Mouse (Mus musculus) layer of hippocampus, postnatal 14 days (tissue): ENCODE results near the gene Atoh8. TPM values are rescaled to one million over a fixed set of nuclear protein-coding genes. Genes with fewer than 3 reads are reported as not detected.

Experiments used
- DNase-seq, 2 experiments: peaks; one replicate each; pipeline ENCODE4 v3.0.0; 2021 to 2022; ENCODE audit warnings: low spot score in 2 of 2, mixed read lengths in 1 of 2
- total RNA-seq, 2 experiments: library from RNA; stranded (reverse); gene quantifications; 2 replicates each; pipeline ENCODE4 v1.2.3; 2021

Gene Atoh8
- total RNA-seq, 2 experiments from 2014 or later: 3.3 to 4.5 TPM

DNA sequence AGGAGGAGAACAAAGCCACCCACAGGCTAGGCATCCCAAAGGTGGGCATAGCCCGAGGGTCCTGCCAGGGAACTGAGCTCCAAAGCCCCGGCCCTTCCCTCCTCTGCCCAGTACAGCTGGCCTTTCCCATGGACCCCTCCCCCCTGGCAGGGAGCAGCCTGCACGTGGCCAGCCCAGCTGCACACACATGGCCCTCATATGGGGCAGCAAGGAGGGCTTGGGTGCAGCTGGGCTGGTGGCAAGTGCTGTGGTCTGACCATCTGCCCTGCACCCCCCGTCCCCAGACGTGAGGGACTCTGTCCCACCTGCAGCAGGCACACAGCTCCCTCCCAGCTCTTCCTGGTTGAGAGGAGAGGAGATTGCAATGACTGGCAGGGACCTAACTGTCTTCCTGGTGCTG lies 4.5 kb downstream of the Atoh8 start:
- DNase-seq: no peak

DNA sequence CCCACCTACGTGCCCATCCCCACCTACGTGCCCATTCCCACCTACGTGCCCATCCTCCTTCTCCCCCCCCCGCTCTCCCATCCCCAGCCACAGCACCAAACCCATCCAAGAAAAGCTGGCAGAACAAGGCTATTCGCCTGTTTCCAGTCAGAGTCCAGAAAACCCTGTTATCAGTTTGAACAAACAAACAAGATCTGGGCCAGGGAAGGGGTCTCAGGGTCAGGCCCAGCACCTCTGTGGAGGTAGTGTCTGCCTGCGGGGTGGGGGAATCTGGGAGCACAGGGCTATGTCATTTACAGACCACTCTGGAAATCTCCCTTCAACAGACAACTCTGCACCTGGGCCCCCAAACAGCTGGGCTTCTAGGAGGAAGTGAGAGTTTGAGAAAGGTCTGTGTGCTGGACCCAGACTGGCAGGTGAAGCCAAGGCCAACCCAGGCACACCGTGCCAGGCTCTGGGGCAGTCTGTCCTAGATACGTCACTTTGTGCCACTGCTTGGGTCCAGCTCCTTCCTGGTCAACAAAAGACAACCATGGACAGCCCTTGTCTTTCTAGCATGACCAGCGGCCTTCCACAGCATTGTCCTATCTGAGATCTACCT lies 7.6 kb downstream of the Atoh8 start:
- DNase-seq: no peak

- DNase-seq: no peak
These were observed 8.4 kb downstream of the Atoh8 start for GRCm38 (mm10) chr6:72227011-72227410.

DNA sequence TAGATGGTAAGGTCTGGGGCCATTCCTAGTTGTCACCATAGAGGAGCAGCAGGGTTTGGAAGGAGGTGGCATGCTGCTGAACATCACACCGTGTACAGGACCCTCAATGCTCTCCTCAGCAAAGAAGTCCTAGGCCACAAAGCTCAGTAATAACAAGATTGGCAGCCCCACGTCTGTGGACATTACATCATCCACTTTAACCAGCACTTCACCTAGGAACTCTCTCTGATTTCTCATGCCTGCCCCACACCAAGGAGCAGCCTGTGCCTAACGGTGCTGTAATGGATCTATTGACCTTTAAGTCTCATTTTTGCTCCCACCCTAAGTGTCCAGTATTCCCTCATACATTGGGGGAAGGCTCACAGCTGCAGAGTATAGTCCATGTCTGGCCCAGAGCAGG lies 9.7 kb downstream of the Atoh8 start:
- DNase-seq: no peak

GRCm38 (mm10) chr6:72223892-72224291 lies 11.5 kb downstream of the Atoh8 start:
- no peak for DNase-seq

- no peak for DNase-seq
These were observed 12.5 kb downstream of the Atoh8 start for GRCm38 (mm10) chr6:72222876-72223275.

GRCm38 (mm10) chr6:72222271-72222724 lies 13.1 kb downstream of the Atoh8 start:
- no peak for DNase-seq

- DNase-seq: no peak
These were observed 14.1 kb downstream of the Atoh8 start for GRCm38 (mm10) chr6:72221271-72221670.

GRCm38 (mm10) chr6:72219549-72219948 lies 15.8 kb downstream of the Atoh8 start:
- DNase-seq: no peak

DNA sequence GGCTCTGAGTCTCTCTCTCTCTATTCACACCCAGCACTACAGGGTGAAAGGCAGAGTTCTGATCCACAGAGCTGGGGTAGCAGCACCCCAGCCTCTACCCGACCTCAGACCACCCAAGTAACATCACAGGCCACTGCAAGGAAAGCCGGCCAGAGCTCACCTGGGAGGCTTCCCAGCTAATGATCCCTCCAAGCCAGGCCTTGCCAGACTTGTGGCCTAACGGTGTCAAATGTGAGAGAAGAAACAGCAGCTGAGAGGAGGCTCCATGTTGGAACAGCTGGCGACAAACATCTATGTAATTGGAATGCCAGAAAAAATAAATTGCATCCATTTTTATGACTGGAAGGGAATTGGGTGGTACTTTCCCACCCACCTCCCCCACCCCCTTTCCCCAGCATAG lies 17.1 kb downstream of the Atoh8 start:
- DNase-seq: no peak

DNA sequence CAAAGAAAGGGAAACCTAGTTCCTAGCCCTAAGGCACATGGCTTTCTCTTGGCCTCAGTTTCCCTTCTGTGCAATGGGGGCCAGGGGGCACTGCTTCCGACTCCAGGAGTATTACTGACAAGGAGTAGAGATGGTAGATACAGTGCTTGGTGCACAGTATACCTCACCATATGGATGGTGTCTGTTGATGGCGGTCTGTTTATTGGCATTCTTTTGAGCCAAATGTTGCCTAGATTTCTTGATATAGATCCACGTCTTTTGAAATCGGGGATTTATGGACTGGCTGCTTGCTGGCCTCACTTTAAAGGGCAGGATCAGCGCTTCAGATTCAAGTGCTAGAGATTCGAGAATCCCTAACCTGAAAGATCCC lies 18.0 kb downstream of the Atoh8 start:
- no peak for DNase-seq

DNA sequence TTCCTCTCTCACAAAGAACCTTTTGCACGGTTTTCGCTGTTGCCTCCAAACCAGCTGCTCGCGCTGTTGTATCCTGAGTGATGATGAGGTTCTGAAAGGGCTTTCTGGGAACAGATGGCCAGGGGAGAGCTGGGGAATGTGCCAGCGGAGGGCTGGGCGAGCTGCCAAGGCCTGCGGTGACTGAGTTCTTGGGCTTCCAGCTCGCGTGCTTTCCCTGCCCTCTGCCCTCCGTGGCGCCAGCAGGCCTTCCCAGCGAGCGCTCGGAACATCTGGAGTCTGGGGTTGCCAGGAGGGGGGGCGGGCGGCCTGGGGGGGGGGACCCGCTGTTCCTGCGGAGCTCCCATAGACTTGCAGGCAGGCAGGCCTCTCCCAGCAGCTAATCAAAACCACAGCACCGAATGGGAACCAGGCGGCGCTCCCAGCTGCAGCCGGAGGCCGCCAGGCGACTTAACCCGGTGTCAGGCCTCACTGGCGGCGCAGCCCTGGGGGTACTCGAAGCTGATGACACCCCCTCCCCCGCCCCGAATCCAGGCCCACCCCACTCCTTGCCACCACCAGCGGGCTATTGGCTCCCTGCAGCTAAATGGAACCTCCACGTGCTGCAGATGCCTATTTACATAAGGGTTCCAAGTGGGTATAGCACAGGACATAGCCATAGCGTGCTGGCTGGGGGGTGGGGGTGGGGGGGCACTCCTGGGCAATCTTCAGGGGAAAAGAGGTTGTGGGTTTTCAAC lies 18.5 kb downstream of the Atoh8 start:
- peak; percentile 98 to 99 for DNase-seq

- no peak for DNase-seq
These were observed 19.8 kb downstream of the Atoh8 start for GRCm38 (mm10) chr6:72215582-72215981.

GRCm38 (mm10) chr6:72211360-72211759 lies 24.0 kb downstream of the Atoh8 start:
- no peak for DNase-seq

GRCm38 (mm10) chr6:72210823-72211222 lies 24.6 kb downstream of the Atoh8 start:
- no peak for DNase-seq

DNA sequence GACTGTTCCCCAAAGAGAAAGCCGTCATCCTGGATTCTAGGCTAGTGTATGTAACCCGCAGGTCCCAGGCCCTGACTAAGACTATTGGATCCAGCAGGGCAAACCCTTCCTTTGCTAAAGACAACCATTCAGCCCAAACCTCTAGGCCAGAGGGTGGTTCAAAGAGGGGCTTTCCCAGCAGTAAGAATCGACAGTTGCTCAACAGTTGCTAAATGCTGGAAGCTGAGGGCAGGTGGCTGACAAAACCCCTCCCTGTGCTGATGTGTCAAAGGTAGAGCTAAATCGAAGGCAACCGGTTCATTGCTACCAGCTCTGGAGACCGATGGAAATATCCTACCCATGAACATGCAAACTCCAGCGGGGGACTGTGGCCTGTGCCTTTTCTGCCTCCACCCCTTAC lies 25.6 kb downstream of the Atoh8 start:
- no peak for DNase-seq

- no peak for DNase-seq
These were observed 26.9 kb downstream of the Atoh8 start for GRCm38 (mm10) chr6:72208406-72209045.

GRCm38 (mm10) chr6:72206021-72206420 lies 29.4 kb downstream of the Atoh8 start:
- no peak for DNase-seq

DNA sequence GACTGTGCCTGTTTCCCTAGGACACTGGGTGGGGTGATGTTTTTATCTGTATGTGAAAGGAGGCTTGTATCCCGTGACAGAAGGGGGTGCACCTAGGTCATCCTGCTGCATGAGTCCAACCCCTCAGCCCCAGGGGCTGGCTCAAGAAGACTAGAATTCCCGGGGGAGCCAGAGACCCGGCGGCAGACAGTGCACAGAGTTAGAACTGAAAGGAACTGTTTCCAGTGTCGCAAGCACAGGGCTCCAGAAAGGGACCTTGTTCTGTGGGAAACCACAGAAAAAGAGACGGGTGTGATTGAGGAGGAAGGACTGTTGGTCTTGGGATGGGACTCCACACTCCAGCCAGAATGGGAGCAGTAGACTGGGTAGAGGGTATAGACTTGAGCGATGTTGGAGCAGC lies 30.5 kb downstream of the Atoh8 start:
- DNase-seq: no peak

DNA sequence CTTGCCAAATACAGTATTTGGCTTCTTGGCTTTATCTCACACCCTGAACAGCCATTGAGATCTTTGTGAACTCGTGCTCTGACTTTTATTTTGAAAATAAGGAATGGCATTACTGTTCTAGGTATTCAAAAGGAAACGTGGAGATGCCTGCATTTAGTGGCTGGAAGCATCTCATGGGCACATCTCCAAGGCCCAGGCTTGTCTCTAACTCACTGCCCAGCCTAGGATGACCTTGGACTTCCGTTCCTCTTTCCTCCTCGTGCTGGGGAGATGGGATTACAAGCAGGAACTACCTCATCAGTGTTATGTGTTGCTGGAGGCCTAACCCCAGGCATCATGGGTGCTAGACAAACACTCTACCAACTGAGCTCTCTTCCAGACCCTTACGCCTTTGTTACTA lies 32.1 kb downstream of the Atoh8 start:
- DNase-seq: no peak

DNA sequence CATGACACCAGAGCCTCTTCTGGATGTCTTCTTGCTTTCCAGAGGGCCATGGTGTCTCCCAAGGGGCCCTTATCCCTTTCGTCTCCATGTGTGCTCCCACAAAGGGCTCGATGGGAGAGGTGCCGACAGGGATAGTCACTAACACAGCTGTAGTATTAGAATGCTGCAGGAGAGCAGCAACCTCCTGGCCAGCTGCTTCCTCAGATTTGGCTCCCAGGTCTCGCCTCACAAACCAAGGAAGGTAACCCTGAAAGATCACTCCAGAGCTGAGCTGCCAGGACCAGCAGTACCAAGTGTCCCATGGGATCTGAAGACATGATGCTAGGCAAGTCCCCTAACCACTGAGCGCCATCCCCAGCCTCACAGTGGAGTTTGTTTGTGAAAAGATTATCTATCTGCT lies 32.6 kb downstream of the Atoh8 start:
- DNase-seq: no peak

- no peak for DNase-seq
These were observed 34.7 kb downstream of the Atoh8 start for GRCm38 (mm10) chr6:72200595-72201256.
